In the genomic region with DNA sequence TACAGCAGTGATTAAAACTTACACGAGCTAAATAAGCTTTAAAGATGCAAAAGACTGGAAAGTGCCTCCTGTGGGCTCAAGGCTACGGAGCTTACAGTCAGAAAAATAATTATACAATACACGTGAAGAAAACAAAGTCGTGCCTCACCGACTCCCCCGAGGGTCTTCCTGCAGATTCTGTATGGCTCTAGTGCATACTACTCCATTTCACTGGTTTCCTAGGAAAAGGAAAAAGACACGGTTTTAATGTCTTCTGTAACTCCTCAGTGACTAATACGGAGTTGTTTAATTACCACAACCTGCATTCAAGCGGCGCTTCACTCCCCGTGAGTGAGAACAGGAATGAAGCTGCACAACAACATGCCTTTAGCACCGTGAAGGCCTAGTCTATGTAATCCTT, we compare ENCODE assay signal across 19 mouse cellular contexts. TPM values are rescaled to one million over a fixed set of nuclear protein-coding genes. Genes with fewer than 3 reads are reported as not detected.
DNase-seq lines count a peak whose midpoint lies in the region; ATAC-seq and TF ChIP-seq lines count a peak whose summit lies in the region.
"Had no signal": no experiment of that assay in that cellular context is flagged by ENCODE, and none has a peak within 500 bp of the region (broad histone marks: within the 10 kb centered on the region; RNA-seq: fewer than 3 reads in every experiment).

No protein-coding gene starts in this region.

- no peaks in the 10 kb centered on the region for H3K27me3 ChIP-seq in hindbrain, embryonic 16.5 days (replicated peaks; ENCODE audit: control insufficient read depth, insufficient read depth, low read length)
- H3K27me3 ChIP-seq in hindbrain, embryonic 10.5 days (ENCODE audit: insufficient read depth, poor library complexity, severe bottlenecking), result no peaks in the 10 kb centered on the region
- no peaks in the 10 kb centered on the region for H3K27me3 ChIP-seq in kidney, postnatal 0 days (ENCODE audit: insufficient read depth, low read length)
- H3K27me3 ChIP-seq in kidney, embryonic 15.5 days, result no peaks in the 10 kb centered on the region
- H3K27me3 ChIP-seq in neural tube, embryonic 14.5 days (ENCODE audit: control insufficient read depth, insufficient read depth, low read length), result no peaks in the 10 kb centered on the region
- H3K27me3 ChIP-seq in neural tube, embryonic 15.5 days (replicated peaks), result no peaks in the 10 kb centered on the region
- H3K27me3 ChIP-seq: embryonic facial prominence, embryonic 12.5 days; forebrain, embryonic 13.5 days; forebrain, embryonic 15.5 days had no signal

- H3K4me3 ChIP-seq in hindbrain, embryonic 16.5 days (ENCODE audit: low read length), result no peak overlapping the region
- H3K4me3 ChIP-seq in hindbrain, embryonic 10.5 days, result no peak overlapping the region
- no peak overlapping the region for H3K4me3 ChIP-seq in kidney, postnatal 0 days (replicated peaks; ENCODE audit: low read depth, low read length)
- no peak overlapping the region for H3K4me3 ChIP-seq in kidney, embryonic 15.5 days (replicated peaks)
- H3K4me3 ChIP-seq in neural tube, embryonic 14.5 days (ENCODE audit: low read depth, low read length), result no peak overlapping the region
- no peak overlapping the region for H3K4me3 ChIP-seq in neural tube, embryonic 15.5 days (replicated peaks)
- H3K4me3 ChIP-seq: embryonic facial prominence, embryonic 10.5 days; embryonic facial prominence, embryonic 12.5 days; forebrain, embryonic 13.5 days; forebrain, embryonic 15.5 days had no signal

- WGBS in hindbrain, embryonic 16.5 days, result 75% methylated on average over 12 of the region's 12 CpGs
- 91% methylated on average over 12 of the region's 12 CpGs for WGBS in hindbrain, embryonic 10.5 days
- 61% methylated on average over 12 of the region's 12 CpGs for WGBS in kidney, postnatal 0 days
- 73% methylated on average over 12 of the region's 12 CpGs for WGBS in kidney, embryonic 15.5 days
- 60% methylated on average over 12 of the region's 12 CpGs for WGBS in neural tube, embryonic 14.5 days
- WGBS in neural tube, embryonic 15.5 days, result 50% methylated on average over 12 of the region's 12 CpGs

- no peak for DNase-seq in hindbrain, embryonic 10.5 days (ENCODE audit: low spot score)
- no peak for DNase-seq in kidney, postnatal 0 days (ENCODE audit: low spot score)
- DNase-seq in layer of hippocampus, postnatal 36 days, result no peak
- DNase-seq: adrenal gland, adult 2 months; adrenal gland, postnatal 10 days; adrenal gland, postnatal 25 days; cerebellum, adult 11 months; cerebellum, adult 2 months; cerebellum, adult 9-10 months; cerebellum, postnatal 10 days; cerebellum, postnatal 25 days had no signal

- no peak for TF ChIP-seq CTCF in kidney, postnatal 0 days (IDR thresholded peaks at IDR 0.05; ENCODE audit: low read depth)

- no peaks in the 10 kb centered on the region for H3K9me3 ChIP-seq in hindbrain, embryonic 16.5 days (ENCODE audit: control insufficient read depth, low read length)
- no peaks in the 10 kb centered on the region for H3K9me3 ChIP-seq in hindbrain, embryonic 10.5 days
- H3K9me3 ChIP-seq in kidney, postnatal 0 days (replicated peaks; ENCODE audit: low read length), result no peaks in the 10 kb centered on the region
- H3K9me3 ChIP-seq in kidney, embryonic 15.5 days (replicated peaks), result no peaks in the 10 kb centered on the region
- no peaks in the 10 kb centered on the region for H3K9me3 ChIP-seq in neural tube, embryonic 14.5 days (ENCODE audit: control insufficient read depth, low read length)
- no peaks in the 10 kb centered on the region for H3K9me3 ChIP-seq in neural tube, embryonic 15.5 days (replicated peaks)
- H3K9me3 ChIP-seq: embryonic facial prominence, embryonic 10.5 days; embryonic facial prominence, embryonic 12.5 days; forebrain, embryonic 13.5 days; forebrain, embryonic 15.5 days had no signal

- no peaks in the 10 kb centered on the region for H3K36me3 ChIP-seq in hindbrain, embryonic 16.5 days (ENCODE audit: control insufficient read depth, insufficient read depth, low read length)
- peaks cover 30% of the 10 kb centered on the region for H3K36me3 ChIP-seq in hindbrain, embryonic 10.5 days
- H3K36me3 ChIP-seq in kidney, postnatal 0 days (ENCODE audit: insufficient read depth, low read length), result 0 out of 2 replicates have a peak, but pooled peaks cover 2% of the 10 kb centered on the region
- peaks cover 15% of the 10 kb centered on the region for H3K36me3 ChIP-seq in kidney, embryonic 15.5 days
- H3K36me3 ChIP-seq in neural tube, embryonic 14.5 days (ENCODE audit: control insufficient read depth, insufficient read depth, low read length), result no peaks in the 10 kb centered on the region
- no peaks in the 10 kb centered on the region for H3K36me3 ChIP-seq in neural tube, embryonic 15.5 days

- H3K4me2 ChIP-seq in hindbrain, embryonic 16.5 days (ENCODE audit: low read length), result no peak overlapping the region
- H3K4me2 ChIP-seq in kidney, postnatal 0 days (ENCODE audit: low read length), result no peak overlapping the region
- H3K4me2 ChIP-seq in kidney, embryonic 15.5 days, result no peak overlapping the region
- H3K4me2 ChIP-seq in neural tube, embryonic 14.5 days (ENCODE audit: low read depth, low read length), result no peak overlapping the region
- no peak overlapping the region for H3K4me2 ChIP-seq in neural tube, embryonic 15.5 days
- H3K4me2 ChIP-seq: embryonic facial prominence, embryonic 12.5 days; forebrain, embryonic 13.5 days; forebrain, embryonic 15.5 days had no signal

- no peak overlapping the region for H3K27ac ChIP-seq in hindbrain, embryonic 16.5 days (ENCODE audit: low read depth, low read length)
- H3K27ac ChIP-seq in hindbrain, embryonic 10.5 days, result no peak overlapping the region
- no peak overlapping the region for H3K27ac ChIP-seq in kidney, postnatal 0 days
- H3K27ac ChIP-seq in kidney, embryonic 15.5 days, result no peak overlapping the region
- no peak overlapping the region for H3K27ac ChIP-seq in neural tube, embryonic 14.5 days (ENCODE audit: low read depth, low read length)
- peak overlapping the region; percentile 56 for H3K27ac ChIP-seq in neural tube, embryonic 15.5 days (replicated peaks)
- H3K27ac ChIP-seq: embryonic facial prominence, embryonic 10.5 days; embryonic facial prominence, embryonic 12.5 days; forebrain, embryonic 13.5 days; forebrain, embryonic 15.5 days had no signal

- H3K4me1 ChIP-seq in hindbrain, embryonic 16.5 days (ENCODE audit: control insufficient read depth, insufficient read depth, low read depth, low read length), result no peaks in the 10 kb centered on the region
- no peaks in the 10 kb centered on the region for H3K4me1 ChIP-seq in hindbrain, embryonic 10.5 days (replicated peaks)
- no peaks in the 10 kb centered on the region for H3K4me1 ChIP-seq in kidney, postnatal 0 days (replicated peaks; ENCODE audit: insufficient read depth, low read length)
- peaks cover 2% of the 10 kb centered on the region; the same call in 1 of the 2 replicates for H3K4me1 ChIP-seq in kidney, embryonic 15.5 days
- 0 out of 2 replicates have a peak, but pooled peaks cover 2% of the 10 kb centered on the region for H3K4me1 ChIP-seq in neural tube, embryonic 14.5 days (ENCODE audit: control insufficient read depth, insufficient read depth, low read length)
- peaks cover 10% of the 10 kb centered on the region for H3K4me1 ChIP-seq in neural tube, embryonic 15.5 days
- H3K4me1 ChIP-seq: embryonic facial prominence, embryonic 10.5 days; embryonic facial prominence, embryonic 12.5 days; forebrain, embryonic 13.5 days; forebrain, embryonic 15.5 days had no signal

- peak; percentile 50; the same call in 1 of the 2 replicates for ATAC-seq in hindbrain, embryonic 16.5 days
- ATAC-seq in kidney, postnatal 0 days (replicated peaks; ENCODE audit: low FRiP score, low read depth), result 0 out of 2 replicates have a peak, but pooled peaks have one; percentile 17
- ATAC-seq in kidney, embryonic 15.5 days (replicated peaks; ENCODE audit: low FRiP score), result no peak
- peak; percentile 82 for ATAC-seq in neural tube, embryonic 14.5 days (ENCODE audit: low read depth)
- peak; percentile 63 for ATAC-seq in neural tube, embryonic 15.5 days (ENCODE audit: low FRiP score)
- ATAC-seq: forebrain, embryonic 13.5 days; forebrain, embryonic 15.5 days had no signal

- H3K9ac ChIP-seq in hindbrain, embryonic 16.5 days (ENCODE audit: low read depth, low read length), result no peak overlapping the region
- no peak overlapping the region for H3K9ac ChIP-seq in kidney, postnatal 0 days (ENCODE audit: low read depth, low read length)
- H3K9ac ChIP-seq in kidney, embryonic 15.5 days, result no peak overlapping the region
- H3K9ac ChIP-seq in neural tube, embryonic 14.5 days (replicated peaks; ENCODE audit: low read depth, low read length), result no peak overlapping the region
- no peak overlapping the region for H3K9ac ChIP-seq in neural tube, embryonic 15.5 days (replicated peaks)
- H3K9ac ChIP-seq: embryonic facial prominence, embryonic 12.5 days; forebrain, embryonic 13.5 days; forebrain, embryonic 15.5 days had no signal

RNA-seq across cellular contexts. Expression of gene Stxbp4, which starts 15.8 kb away (rescaled TPM):
- 14.4 and 18.6 TPM in 2 replicates for polyA plus RNA-seq in hindbrain, embryonic 16.5 days (2015; fragmentation: Nextera tagmentation; extraction: Ambion mirVana)
- polyA plus RNA-seq in hindbrain, embryonic 10.5 days (2016; fragmentation: Nextera tagmentation; extraction: Ambion mirVana), result 33.8 and 36.1 TPM in 2 replicates
- 10.9 and 13.6 TPM in 2 replicates for polyA plus RNA-seq in kidney, postnatal 0 days (2015; fragmentation: Nextera tagmentation; extraction: Ambion mirVana)
- 26.9 and 28.0 TPM in 2 replicates for polyA plus RNA-seq in kidney, embryonic 15.5 days (2015; fragmentation: Nextera tagmentation; extraction: Ambion mirVana)
- polyA plus RNA-seq in neural tube, embryonic 14.5 days (2014; fragmentation: Nextera tagmentation; extraction: Ambion mirVana), result 18.1 and 22.2 TPM in 2 replicates
- 15.9 and 18.3 TPM in 2 replicates for polyA plus RNA-seq in neural tube, embryonic 15.5 days (2015; fragmentation: Nextera tagmentation; extraction: Ambion mirVana)
- total RNA-seq in layer of hippocampus, postnatal 36 days (2021), result 10 to 100 TPM; 14.6 to 15.1 TPM

RNA-seq across cellular contexts. Expression of gene Cox11, which starts 15.9 kb away (rescaled TPM):
- 36.9 and 38.8 TPM in 2 replicates for polyA plus RNA-seq in hindbrain, embryonic 16.5 days (2015; fragmentation: Nextera tagmentation; extraction: Ambion mirVana)
- 31.9 and 32.4 TPM in 2 replicates for polyA plus RNA-seq in hindbrain, embryonic 10.5 days (2016; fragmentation: Nextera tagmentation; extraction: Ambion mirVana)
- 33.4 and 38.1 TPM in 2 replicates for polyA plus RNA-seq in kidney, postnatal 0 days (2015; fragmentation: Nextera tagmentation; extraction: Ambion mirVana)
- polyA plus RNA-seq in kidney, embryonic 15.5 days (2015; fragmentation: Nextera tagmentation; extraction: Ambion mirVana), result 37.5 and 38.5 TPM in 2 replicates
- polyA plus RNA-seq in neural tube, embryonic 14.5 days (2014; fragmentation: Nextera tagmentation; extraction: Ambion mirVana), result 29.3 and 32.3 TPM in 2 replicates
- polyA plus RNA-seq in neural tube, embryonic 15.5 days (2015; fragmentation: Nextera tagmentation; extraction: Ambion mirVana), result 42.3 and 44.1 TPM in 2 replicates
- 10 to 100 TPM; 25.5 to 27.5 TPM for total RNA-seq in layer of hippocampus, postnatal 36 days (2021)
